Mouse (Mus musculus): Measurements from ENCODE around the gene Pnmt. TPM values are rescaled to one million over a fixed set of nuclear protein-coding genes. Genes with fewer than 3 reads are reported as not detected.

Pnmt gene
- polyA plus RNA-seq, 1 experiment from 2014 or later = 0.37 TPM

- H3K27me3 ChIP-seq (ENCODE audit: control insufficient read depth, insufficient read depth, low read length) = peaks cover 15% of the 10 kb centered on the region
- H3K4me2 ChIP-seq (ENCODE audit: low read depth, low read length) = peak overlapping the region; percentile 83; the same call in 1 of the 2 replicates
- H3K9ac ChIP-seq (ENCODE audit: low read length) = no peak overlapping the region; the same call in 1 of the 2 replicates
- 71% methylated on average over 7 of the region's 7 CpGs for WGBS
- H3K27ac ChIP-seq (ENCODE audit: low read length) = peak overlapping the region; percentile 91
- no peaks in the 10 kb centered on the region for H3K9me3 ChIP-seq (replicated peaks; ENCODE audit: control insufficient read depth, low read length)
- H3K36me3 ChIP-seq (ENCODE audit: control insufficient read depth, insufficient read depth) = no peaks in the 10 kb centered on the region
- no peak for ATAC-seq (replicated peaks; ENCODE audit: extremely low read depth, insufficient read depth, low FRiP score)
- H3K4me1 ChIP-seq (ENCODE audit: control insufficient read depth, insufficient read depth, low read length) = peaks cover 26% of the 10 kb centered on the region
- no peak overlapping the region for H3K4me3 ChIP-seq (ENCODE audit: low read length)
These were observed 29.4 kb upstream of the Pnmt start for GRCm38 (mm10) chr11:98356625-98357394.

- Histone ChIP-seq H3K4me2 (ENCODE audit: low read depth, low read length) (peak overlapping the region; percentile 83), H3K9ac (ENCODE audit: low read length) (peak overlapping the region; percentile 77), H3K4me1 (ENCODE audit: control insufficient read depth, insufficient read depth, low read length) (peaks cover 26% of the 10 kb centered on the region), H3K36me3 (ENCODE audit: control insufficient read depth, insufficient read depth) (no peaks in the 10 kb centered on the region), H3K27ac (ENCODE audit: low read length) (peak overlapping the region; percentile 91), H3K27me3 (ENCODE audit: control insufficient read depth, insufficient read depth, low read length) (peaks cover 11% of the 10 kb centered on the region), H3K4me3 (ENCODE audit: low read length) (peak overlapping the region; percentile 77), H3K9me3 (replicated peaks; ENCODE audit: control insufficient read depth, low read length) (no peaks in the 10 kb centered on the region)
- no peak for ATAC-seq (replicated peaks; ENCODE audit: extremely low read depth, insufficient read depth, low FRiP score)
- WGBS = 11% methylated on average over 13 of the region's 13 CpGs
These were observed 28.7 kb upstream of the Pnmt start for GRCm38 (mm10) chr11:98357396-98358160.

DNA sequence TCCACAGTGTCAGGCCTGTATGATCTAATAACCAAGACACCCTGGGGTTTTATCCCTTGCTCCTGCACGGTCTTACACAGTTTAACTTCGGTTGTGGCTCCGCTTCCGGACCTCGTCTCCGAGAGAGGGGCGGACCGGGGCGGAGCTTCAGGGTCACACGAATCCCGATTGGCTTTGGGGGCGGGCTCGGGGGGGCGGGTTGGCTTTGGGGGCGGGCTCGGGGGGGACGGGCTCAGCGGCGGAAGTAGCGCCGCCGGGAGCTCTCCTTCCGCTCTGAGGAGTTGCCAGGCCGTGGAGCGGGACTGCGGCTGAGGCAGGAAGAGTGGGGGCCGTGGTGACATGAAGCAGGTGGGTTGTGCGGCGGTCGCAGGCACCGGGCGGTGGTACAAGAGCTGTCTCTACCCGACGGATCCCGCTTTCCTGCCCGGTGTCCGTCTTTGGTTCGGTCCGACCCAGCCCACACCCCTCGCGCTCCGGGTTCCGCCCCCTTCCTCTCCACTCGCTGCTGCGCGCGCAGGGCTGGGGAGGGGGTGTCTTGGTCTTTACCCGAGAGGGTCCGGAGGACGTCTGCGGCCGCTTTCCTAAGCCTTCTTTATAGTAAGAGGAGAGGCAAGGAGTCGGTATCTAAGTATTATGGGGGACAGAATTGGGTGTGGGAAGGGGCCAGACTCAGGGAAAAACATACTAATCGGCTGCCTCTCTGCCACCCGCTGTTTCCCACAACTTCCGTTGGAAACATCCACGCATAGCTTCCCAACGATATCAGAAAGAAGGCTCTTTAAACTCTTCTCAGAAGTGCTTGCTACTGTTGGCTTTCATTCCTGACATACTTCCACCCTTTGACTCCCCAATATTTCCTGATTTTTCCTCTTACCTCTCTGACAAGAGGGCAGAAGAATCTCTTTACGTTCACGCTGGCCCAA, 27.8 kb upstream of the Pnmt start, which contains the start of gene Stard3:
Gene Stard3, plus strand, starts transcription at position 208 of the 923 bp plus-strand sequence.
- H3K4me1 ChIP-seq (ENCODE audit: control insufficient read depth, insufficient read depth, low read length) = peaks cover 26% of the 10 kb centered on the region

GRCm38 (mm10) chr11:98360866-98361521, 25.3 kb upstream of the Pnmt start:
- Histone ChIP-seq H3K9ac (ENCODE audit: low read length) (peak overlapping the region; percentile 6; the same call in 1 of the 2 replicates), H3K4me1 (ENCODE audit: control insufficient read depth, insufficient read depth, low read length) (peaks cover 25% of the 10 kb centered on the region), H3K4me2 (ENCODE audit: low read depth, low read length) (no peak overlapping the region), H3K27me3 (ENCODE audit: control insufficient read depth, insufficient read depth, low read length) (no peaks in the 10 kb centered on the region), H3K9me3 (replicated peaks; ENCODE audit: control insufficient read depth, low read length) (no peaks in the 10 kb centered on the region), H3K4me3 (ENCODE audit: low read length) (no peak overlapping the region), H3K36me3 (ENCODE audit: control insufficient read depth, insufficient read depth) (no peaks in the 10 kb centered on the region), H3K27ac (ENCODE audit: low read length) (peak overlapping the region; percentile 8; the same call in 1 of the 2 replicates)
- 71% methylated on average over 9 of the region's 9 CpGs for WGBS
- ATAC-seq (replicated peaks; ENCODE audit: extremely low read depth, insufficient read depth, low FRiP score) = no peak

More for the DNA sequence above, 27.8 kb upstream of the Pnmt start, which contains the start of gene Stard3:
- H3K36me3 ChIP-seq (ENCODE audit: control insufficient read depth, insufficient read depth) = no peaks in the 10 kb centered on the region
- peak within 1 kb of the TSS; percentile 88 for H3K4me2 ChIP-seq (ENCODE audit: low read depth, low read length)
- peak within 1 kb of the TSS; percentile 77 for H3K9ac ChIP-seq (ENCODE audit: low read length)
- peak within 1 kb of the TSS; percentile 77 for H3K4me3 ChIP-seq (ENCODE audit: low read length)
- under 1% methylated on average over 60 of the region's 60 CpGs for WGBS
- H3K27me3 ChIP-seq (ENCODE audit: control insufficient read depth, insufficient read depth, low read length) = peaks cover 8% of the 10 kb centered on the region
- H3K9me3 ChIP-seq (replicated peaks; ENCODE audit: control insufficient read depth, low read length) = no peaks in the 10 kb centered on the region
- ATAC-seq (replicated peaks; ENCODE audit: extremely low read depth, insufficient read depth, low FRiP score) = peak; percentile 89
- H3K27ac ChIP-seq (ENCODE audit: low read length) = peak within 1 kb of the TSS; percentile 94

DNA sequence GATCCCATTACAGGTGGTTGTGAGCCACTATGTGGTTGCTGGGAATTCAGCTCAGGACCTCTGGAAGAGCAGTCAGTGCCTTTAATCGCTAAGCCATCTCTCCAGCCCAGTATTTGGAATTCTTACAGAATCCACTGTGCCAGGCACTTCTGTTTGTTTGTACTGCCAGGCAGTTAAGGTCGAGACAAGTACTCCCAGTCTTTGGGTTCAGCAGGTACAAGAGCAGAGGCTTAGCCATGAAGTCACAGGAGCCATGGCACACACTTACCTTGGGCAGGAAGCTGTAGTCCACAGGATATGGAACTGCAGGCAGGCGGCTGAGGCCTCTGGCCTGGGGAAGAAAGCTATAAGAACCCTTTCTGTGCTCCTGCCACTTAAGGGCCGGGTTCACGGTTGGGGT, 22.4 kb upstream of the Pnmt start:
- ATAC-seq (replicated peaks; ENCODE audit: extremely low read depth, insufficient read depth, low FRiP score) = no peak
- Histone ChIP-seq H3K27me3 (ENCODE audit: control insufficient read depth, insufficient read depth, low read length) (no peaks in the 10 kb centered on the region), H3K27ac (ENCODE audit: low read length) (no peak overlapping the region), H3K4me3 (ENCODE audit: low read length) (no peak overlapping the region), H3K9ac (ENCODE audit: low read length) (no peak overlapping the region), H3K9me3 (replicated peaks; ENCODE audit: control insufficient read depth, low read length) (no peaks in the 10 kb centered on the region), H3K4me1 (ENCODE audit: control insufficient read depth, insufficient read depth, low read length) (peaks cover 36% of the 10 kb centered on the region), H3K36me3 (ENCODE audit: control insufficient read depth, insufficient read depth) (no peaks in the 10 kb centered on the region), H3K4me2 (ENCODE audit: low read depth, low read length) (no peak overlapping the region)
- whole genome bisulfite sequencing = 77% methylated on average over 5 of the region's 5 CpGs

DNA sequence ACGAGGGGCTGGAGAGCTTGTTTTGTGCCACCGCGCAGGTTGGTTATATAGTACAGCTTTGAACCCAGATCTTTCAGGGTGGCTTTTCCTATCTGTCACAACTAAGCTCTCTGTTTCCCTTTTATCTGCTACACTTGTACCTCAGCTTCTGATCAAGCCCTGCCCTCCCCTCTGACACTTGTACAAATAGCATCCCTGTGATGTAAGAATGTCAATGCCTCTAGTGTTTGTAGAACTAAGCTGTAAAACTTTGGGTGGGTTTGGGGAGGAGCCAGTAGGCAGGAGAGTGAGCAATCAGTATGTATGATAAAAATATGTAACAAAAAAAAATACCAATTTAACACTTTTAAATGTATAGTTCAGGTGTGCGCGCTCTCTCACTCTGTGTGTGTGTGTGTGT, 21.8 kb upstream of the Pnmt start:
- WGBS = 86% methylated on average over 5 of the region's 5 CpGs
- H3K4me2 ChIP-seq (ENCODE audit: low read depth, low read length) = no peak overlapping the region
- no peaks in the 10 kb centered on the region for H3K36me3 ChIP-seq (ENCODE audit: control insufficient read depth, insufficient read depth)
- H3K27ac ChIP-seq (ENCODE audit: low read length) = no peak overlapping the region
- H3K27me3 ChIP-seq (ENCODE audit: control insufficient read depth, insufficient read depth, low read length) = no peaks in the 10 kb centered on the region
- no peak overlapping the region for H3K4me3 ChIP-seq (ENCODE audit: low read length)
- no peak overlapping the region for H3K9ac ChIP-seq (ENCODE audit: low read length)
- H3K9me3 ChIP-seq (replicated peaks; ENCODE audit: control insufficient read depth, low read length) = no peaks in the 10 kb centered on the region
- H3K4me1 ChIP-seq (ENCODE audit: control insufficient read depth, insufficient read depth, low read length) = peaks cover 32% of the 10 kb centered on the region
- ATAC-seq (replicated peaks; ENCODE audit: extremely low read depth, insufficient read depth, low FRiP score) = no peak

- Histone ChIP-seq H3K9me3 (replicated peaks; ENCODE audit: control insufficient read depth, low read length) (no peaks in the 10 kb centered on the region), H3K4me3 (ENCODE audit: low read length) (no peak overlapping the region), H3K4me1 (ENCODE audit: control insufficient read depth, insufficient read depth, low read length) (peaks cover 32% of the 10 kb centered on the region), H3K4me2 (ENCODE audit: low read depth, low read length) (no peak overlapping the region), H3K27ac (ENCODE audit: low read length) (peak overlapping the region; percentile 82), H3K9ac (ENCODE audit: low read length) (no peak overlapping the region; the same call in 1 of the 2 replicates), H3K27me3 (ENCODE audit: control insufficient read depth, insufficient read depth, low read length) (no peaks in the 10 kb centered on the region), H3K36me3 (ENCODE audit: control insufficient read depth, insufficient read depth) (no peaks in the 10 kb centered on the region)
- no peak for ATAC-seq (replicated peaks; ENCODE audit: extremely low read depth, insufficient read depth, low FRiP score)
- WGBS = 62% methylated on average over 10 of the region's 10 CpGs
These were observed 20.0 kb upstream of the Pnmt start for GRCm38 (mm10) chr11:98366290-98366689.
